Mouse (Mus musculus): ENCODE data around the gene Scube3. TPM values are rescaled to one million over a fixed set of nuclear protein-coding genes. Genes with fewer than 3 reads are reported as not detected.

Gene Scube3
- total and polyA plus RNA-seq, 3 experiments, result 0.22 TPM; not detected in 2

GRCm38 (mm10) chr17:28176775-28177539 lies 35.0 kb downstream of the Scube3 start, which contains the start of gene Zfp523:
TSS of gene Zfp523 (plus strand) at chr17:28177129.
- peaks cover 34% of the 10 kb centered on the region for H3K27me3 ChIP-seq (ENCODE audit: insufficient read depth, low read length)
- peak; percentile 58 for ATAC-seq (ENCODE audit: extremely low read depth, insufficient number of reproducible peaks, low FRiP score, poor library complexity, severe bottlenecking)
- peak within 1 kb of the TSS; percentile 85 for H3K4me3 ChIP-seq (ENCODE audit: low read depth, low read length)
- TF ChIP-seq GATA2 (IDR thresholded peaks at IDR 0.05; ENCODE audit: borderline replicate concordance, low read depth, low read length) (no peak), GATA1 (IDR thresholded peaks at IDR 0.05; ENCODE audit: borderline replicate concordance, low read length) (no peak), TAL1 (conservative IDR thresholded peaks at IDR 0.05; ENCODE audit: low read depth, low read length) (no peak), POLR2AphosphoS5 (IDR thresholded peaks at IDR 0.05; ENCODE audit: insufficient replicate concordance, low read depth, low read length) (no peak)
- DNase-seq (ENCODE audit: low spot score), result peak; percentile 96
- H3K4me1 ChIP-seq (ENCODE audit: insufficient read depth, low read depth, low read length), result peaks cover 47% of the 10 kb centered on the region
- H3K9me3 ChIP-seq (replicated peaks), result no peaks in the 10 kb centered on the region
- peaks cover 25% of the 10 kb centered on the region for H3K36me3 ChIP-seq (replicated peaks)

- ATAC-seq (ENCODE audit: extremely low read depth, insufficient number of reproducible peaks, low FRiP score, poor library complexity, severe bottlenecking) (0 out of 2 replicates have a peak, but pooled peaks have one; percentile 35), DNase-seq (ENCODE audit: low spot score) (peak; percentile 65)
- H3K36me3 ChIP-seq (replicated peaks), result peaks cover 30% of the 10 kb centered on the region
- H3K27me3 ChIP-seq (ENCODE audit: insufficient read depth, low read length), result peaks cover 27% of the 10 kb centered on the region
- peaks cover 46% of the 10 kb centered on the region for H3K4me1 ChIP-seq (ENCODE audit: insufficient read depth, low read depth, low read length)
- no peaks in the 10 kb centered on the region for H3K9me3 ChIP-seq (replicated peaks)
- H3K4me3 ChIP-seq (ENCODE audit: low read depth, low read length), result peak overlapping the region; percentile 85
- TF ChIP-seq GATA1 (IDR thresholded peaks at IDR 0.05; ENCODE audit: borderline replicate concordance, low read length) (no peak), POLR2AphosphoS5 (IDR thresholded peaks at IDR 0.05; ENCODE audit: insufficient replicate concordance, low read depth, low read length) (no peak), GATA2 (IDR thresholded peaks at IDR 0.05; ENCODE audit: borderline replicate concordance, low read depth, low read length) (no peak), CTCF (IDR thresholded peaks at IDR 0.05; ENCODE audit: low read depth, low read length) (no peak), TAL1 (conservative IDR thresholded peaks at IDR 0.05; ENCODE audit: low read depth, low read length) (no peak)
Observed at GRCm38 (mm10) chr17:28177540-28178046, 35.7 kb downstream of the Scube3 start.

GRCm38 (mm10) chr17:28180331-28180730 lies 38.4 kb downstream of the Scube3 start:
- H3K4me3 ChIP-seq (ENCODE audit: low read depth, low read length), result no peak overlapping the region
- DNase-seq (ENCODE audit: low spot score) (no peak), ATAC-seq (ENCODE audit: extremely low read depth, insufficient number of reproducible peaks, low FRiP score, poor library complexity, severe bottlenecking) (no peak)
- TF ChIP-seq TAL1 (conservative IDR thresholded peaks at IDR 0.05; ENCODE audit: low read depth, low read length) (no peak), GATA1 (IDR thresholded peaks at IDR 0.05; ENCODE audit: borderline replicate concordance, low read length) (no peak), POLR2AphosphoS5 (IDR thresholded peaks at IDR 0.05; ENCODE audit: insufficient replicate concordance, low read depth, low read length) (no peak), CTCF (IDR thresholded peaks at IDR 0.05; ENCODE audit: low read depth, low read length) (no peak), GATA2 (IDR thresholded peaks at IDR 0.05; ENCODE audit: borderline replicate concordance, low read depth, low read length) (no peak)
- H3K27me3 ChIP-seq (ENCODE audit: insufficient read depth, low read length), result peaks cover 9% of the 10 kb centered on the region
- no peaks in the 10 kb centered on the region for H3K9me3 ChIP-seq (replicated peaks)
- peaks cover 36% of the 10 kb centered on the region for H3K4me1 ChIP-seq (ENCODE audit: insufficient read depth, low read depth, low read length)
- peaks cover 46% of the 10 kb centered on the region for H3K36me3 ChIP-seq (replicated peaks)

GRCm38 (mm10) chr17:28180783-28181544 lies 39.0 kb downstream of the Scube3 start:
- H3K4me3 ChIP-seq (ENCODE audit: low read depth, low read length), result no peak overlapping the region
- DNase-seq (ENCODE audit: low spot score), result no peak
- H3K9me3 ChIP-seq (replicated peaks), result no peaks in the 10 kb centered on the region
- TF ChIP-seq TAL1 (conservative IDR thresholded peaks at IDR 0.05; ENCODE audit: low read depth, low read length) (no peak), POLR2AphosphoS5 (IDR thresholded peaks at IDR 0.05; ENCODE audit: insufficient replicate concordance, low read depth, low read length) (no peak), GATA1 (IDR thresholded peaks at IDR 0.05; ENCODE audit: borderline replicate concordance, low read length) (no peak), GATA2 (IDR thresholded peaks at IDR 0.05; ENCODE audit: borderline replicate concordance, low read depth, low read length) (no peak)
- no peak for ATAC-seq (ENCODE audit: extremely low read depth, insufficient number of reproducible peaks, low FRiP score, poor library complexity, severe bottlenecking)
- H3K27me3 ChIP-seq (ENCODE audit: insufficient read depth, low read length), result peaks cover 5% of the 10 kb centered on the region; the same call in 1 of the 2 replicates
- peaks cover 53% of the 10 kb centered on the region for H3K36me3 ChIP-seq (replicated peaks)
- peaks cover 36% of the 10 kb centered on the region for H3K4me1 ChIP-seq (ENCODE audit: insufficient read depth, low read depth, low read length)

GRCm38 (mm10) chr17:28184971-28185638 lies 43.2 kb downstream of the Scube3 start:
- TF ChIP-seq GATA2 (IDR thresholded peaks at IDR 0.05; ENCODE audit: borderline replicate concordance, low read depth, low read length) (no peak), TAL1 (conservative IDR thresholded peaks at IDR 0.05; ENCODE audit: low read depth, low read length) (no peak), CTCF (IDR thresholded peaks at IDR 0.05; ENCODE audit: low read depth, low read length) (no peak), GATA1 (IDR thresholded peaks at IDR 0.05; ENCODE audit: borderline replicate concordance, low read length) (no peak), POLR2AphosphoS5 (IDR thresholded peaks at IDR 0.05; ENCODE audit: insufficient replicate concordance, low read depth, low read length) (no peak)
- ATAC-seq (ENCODE audit: extremely low read depth, insufficient number of reproducible peaks, low FRiP score, poor library complexity, severe bottlenecking) (no peak), DNase-seq (ENCODE audit: low spot score) (no peak)
- Histone ChIP-seq H3K4me3 (ENCODE audit: low read depth, low read length) (no peak overlapping the region), H3K27me3 (ENCODE audit: insufficient read depth, low read length) (no peaks in the 10 kb centered on the region), H3K4me1 (ENCODE audit: insufficient read depth, low read depth, low read length) (peaks cover 9% of the 10 kb centered on the region), H3K36me3 (replicated peaks) (peaks cover 69% of the 10 kb centered on the region), H3K9me3 (replicated peaks) (no peaks in the 10 kb centered on the region)

Data from G1E (cell line).